Mouse (Mus musculus) hindlimb bud, embryonic 11.5 days (tissue): ENCODE measurements around the gene Phlpp2.
A peak's percentile ranks its signal among the peaks of the same experiment; 100 is the strongest.

Source experiments
- DNase-seq: peaks from one replicate; pipeline ENCODE4 v3.0.0-alpha.2; 2012; ENCODE audit warnings: low read depth, low spot score; ENCODE audit errors: extremely low spot score

Gene Phlpp2

GRCm38 (mm10) chr8:109895355-109895754, 27.0 kb downstream of the Phlpp2 start:
- DNase-seq: no peak

- no peak for DNase-seq
Observed at GRCm38 (mm10) chr8:109902379-109902778, 34.0 kb downstream of the Phlpp2 start.

GRCm38 (mm10) chr8:109903909-109904469, 35.6 kb downstream of the Phlpp2 start:
- no peak for DNase-seq

GRCm38 (mm10) chr8:109904928-109905668, 36.8 kb downstream of the Phlpp2 start:
- no peak for DNase-seq

GRCm38 (mm10) chr8:109906907-109907306, 38.6 kb downstream of the Phlpp2 start:
- DNase-seq: no peak

GRCm38 (mm10) chr8:109907376-109907775, 39.0 kb downstream of the Phlpp2 start:
- no peak for DNase-seq

- no peak for DNase-seq
Observed at GRCm38 (mm10) chr8:109917277-109917676, 48.9 kb downstream of the Phlpp2 start.

GRCm38 (mm10) chr8:109920406-109921390, 52.4 kb downstream of the Phlpp2 start:
- DNase-seq: no peak

GRCm38 (mm10) chr8:109941606-109942360, 73.4 kb downstream of the Phlpp2 start:
- DNase-seq: no peak

GRCm38 (mm10) chr8:109945153-109945632, 76.9 kb downstream of the Phlpp2 start:
- DNase-seq: peak; percentile 41

GRCm38 (mm10) chr8:109945694-109946093, 77.4 kb downstream of the Phlpp2 start:
- no peak for DNase-seq

GRCm38 (mm10) chr8:109946272-109946671, 77.9 kb downstream of the Phlpp2 start:
- no peak for DNase-seq

- no peak for DNase-seq
Observed at GRCm38 (mm10) chr8:109947447-109948284, 79.3 kb downstream of the Phlpp2 start.

- DNase-seq: no peak
Observed at GRCm38 (mm10) chr8:109948285-109948564, 79.9 kb downstream of the Phlpp2 start.

- no peak for DNase-seq
Observed at GRCm38 (mm10) chr8:109952171-109952570, 83.8 kb downstream of the Phlpp2 start.

- no peak for DNase-seq
Observed at GRCm38 (mm10) chr8:109954486-109954948, 86.2 kb downstream of the Phlpp2 start.

GRCm38 (mm10) chr8:109957167-109958028, 89.1 kb downstream of the Phlpp2 start:
- DNase-seq: no peak

GRCm38 (mm10) chr8:109958036-109958655, 89.8 kb downstream of the Phlpp2 start:
- no peak for DNase-seq
